ENCODE assay signal across 24 mouse cellular contexts in the genomic region with DNA sequence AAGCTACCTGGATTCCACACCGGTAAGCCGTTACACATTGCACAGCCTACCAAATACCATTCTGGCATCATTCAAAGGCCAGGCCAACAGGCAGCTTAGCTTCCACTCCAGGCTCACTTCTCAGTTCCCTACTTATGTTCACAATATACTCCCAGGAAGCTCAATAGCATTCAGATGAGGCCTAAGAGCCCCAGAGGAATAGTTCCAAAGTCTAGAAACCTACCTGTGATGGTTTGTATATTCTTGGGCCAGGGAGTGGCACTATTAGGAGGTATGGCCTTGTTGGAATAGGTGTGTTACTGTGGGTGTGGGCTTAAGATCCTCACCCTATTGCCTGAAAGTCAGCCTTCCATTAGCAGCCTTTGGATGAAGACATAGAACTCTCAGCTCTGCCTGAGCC. TPM values are rescaled to one million over a fixed set of nuclear protein-coding genes. Genes with fewer than 3 reads are reported as not detected.
"Had no signal": no experiment of that assay in that cellular context is flagged by ENCODE, and none has a peak within 500 bp of the region (broad histone marks: within the 10 kb centered on the region; RNA-seq: fewer than 3 reads in every experiment).

No protein-coding gene starts in this region.

- H3K4me1 ChIP-seq: lung, embryonic 15.5 days; midbrain, embryonic 13.5 days; midbrain, embryonic 15.5 days; neural tube, embryonic 12.5 days; stomach, embryonic 15.5 days had no signal

- H3K27me3 ChIP-seq: lung, embryonic 15.5 days; megakaryocyte, embryonic 14.5 days; midbrain, embryonic 13.5 days; neural tube, embryonic 12.5 days; stomach, embryonic 15.5 days had no signal

- H3K4me2 ChIP-seq: lung, embryonic 15.5 days; midbrain, embryonic 11.5 days; midbrain, embryonic 13.5 days; midbrain, embryonic 15.5 days; neural tube, embryonic 12.5 days; stomach, embryonic 15.5 days had no signal

- H3K27ac ChIP-seq: lung, embryonic 15.5 days; macrophage; midbrain, embryonic 13.5 days; midbrain, embryonic 15.5 days; neural tube, embryonic 12.5 days; stomach, embryonic 15.5 days; stomach, postnatal 0 days had no signal

- ATAC-seq: lung, postnatal 0 days; midbrain, embryonic 13.5 days; midbrain, embryonic 15.5 days had no signal

- H3K9ac ChIP-seq: lung, embryonic 15.5 days; midbrain, embryonic 13.5 days; midbrain, embryonic 15.5 days; neural tube, embryonic 12.5 days; stomach, embryonic 15.5 days had no signal

- H3K36me3 ChIP-seq: lung, embryonic 15.5 days; midbrain, embryonic 13.5 days; midbrain, embryonic 15.5 days; neural tube, embryonic 12.5 days; stomach, embryonic 15.5 days had no signal

- H3K4me3 ChIP-seq: lung, embryonic 15.5 days; megakaryocyte, embryonic 14.5 days; midbrain, embryonic 13.5 days; midbrain, embryonic 15.5 days; neural tube, embryonic 12.5 days; stomach, embryonic 15.5 days had no signal

- DNase-seq: lung, adult 2 months; lung, postnatal 14 days; lung, postnatal 36 days; right cerebral cortex, postnatal 14 days; thymus, adult 2 months; thymus, postnatal 25 days; thymus, postnatal 4 days had no signal

- H3K9me3 ChIP-seq: lung, embryonic 15.5 days; megakaryocyte, embryonic 14.5 days; midbrain, embryonic 13.5 days; midbrain, embryonic 15.5 days; neural tube, embryonic 12.5 days; stomach, embryonic 15.5 days had no signal

RNA-seq across cellular contexts. Expression of a gene that starts 4.1 kb away (rescaled TPM):
- total RNA-seq: megakaryocyte progenitor cell, adult 5-6 weeks; midbrain, postnatal 0 days; monocyte, adult 5-6 weeks; neutrophil, adult 5-6 weeks had no signal
- polyA plus RNA-seq: lung, adult 2 months; lung, embryonic 15.5 days; lung, postnatal 0 days; macrophage; midbrain, embryonic 11.5 days; midbrain, embryonic 13.5 days; midbrain, embryonic 15.5 days; midbrain, postnatal 0 days; neural tube, embryonic 12.5 days; neural tube, embryonic 14.5 days; spleen, adult 2 months; stomach, embryonic 15.5 days; stomach, postnatal 0 days; testis, adult 2 months; thymus, adult 2 months had no signal

RNA-seq across cellular contexts. Expression of a gene that starts 8.2 kb away (rescaled TPM):
- total RNA-seq: monocyte, adult 5-6 weeks had no signal
